Mouse (Mus musculus) midbrain, embryonic 11.5 days (tissue): ENCODE measurements around the gene Olfr12. TPM values are rescaled to one million over a fixed set of nuclear protein-coding genes. Genes with fewer than 3 reads are reported as not detected.

Experiments
- ATAC-seq: fragments of 200-750 bp; cut with Nextera tagmentation; 2 replicates; pipeline ENCODE4 v1.8.0; 2017; ENCODE audit warnings: moderate TSS enrichment, moderate library complexity; ENCODE audit not compliant: low FRiP score
- DNase-seq: peaks from one replicate; pipeline ENCODE4 v3.0.0; 2015; ENCODE audit warnings: low spot score; ENCODE audit errors: missing footprints
- H3K27ac ChIP-seq: fragments of 300-500 bp; sonication (generic); 2 replicates; pipeline ENCODE4 v1.5.1; 2014; ENCODE audit warnings: low read depth, low read length
- H3K27me3 ChIP-seq: fragments of 300-500 bp; sonication (generic); 2 replicates; pipeline ENCODE4 v1.6.1; 2014; ENCODE audit warnings: mild to moderate bottlenecking, low read length, moderate library complexity, mixed read lengths; ENCODE audit not compliant: control insufficient read depth, insufficient read depth
- H3K36me3 ChIP-seq: fragments of 300-500 bp; sonication (generic); 2 replicates; pipeline ENCODE4 v1.6.1; 2014; ENCODE audit warnings: mild to moderate bottlenecking, low read length, moderate library complexity, mixed read lengths; ENCODE audit not compliant: control insufficient read depth, insufficient read depth
- H3K4me1 ChIP-seq: fragments of 300-500 bp; sonication (generic); 2 replicates; pipeline ENCODE4 v1.6.1; 2014; ENCODE audit warnings: low read length; ENCODE audit not compliant: control insufficient read depth, insufficient read depth
- H3K4me2 ChIP-seq: fragments of 300-500 bp; sonication (generic); 2 replicates; pipeline ENCODE4 v1.6.1; 2014; ENCODE audit warnings: mild to moderate bottlenecking, moderate library complexity
- H3K4me3 ChIP-seq: fragments of 300-500 bp; sonication (generic); 2 replicates; pipeline ENCODE4 v1.5.1; 2014; ENCODE audit warnings: low read depth, low read length
- H3K9ac ChIP-seq: fragments of 300-500 bp; sonication (generic); 2 replicates; pipeline ENCODE4 v1.6.1; 2014; ENCODE audit warnings: low read length
- H3K9me3 ChIP-seq: fragments of 300-500 bp; sonication (generic); 2 replicates; pipeline ENCODE4 v1.6.1; 2016; ENCODE audit warnings: low read length; ENCODE audit not compliant: control insufficient read depth
- WGBS: fragments of 180-500 bp; shearing (Covaris S2); extraction: QIAGEN DNeasy Blood & Tissue Kit; methylation state at CpG from one replicate; pipeline ENCODE4 v1.1.7; 2014; 5-methylcytosine and 5-hydroxymethylcytosine counted together
- polyA plus RNA-seq: library from polyadenylated mRNA; unstranded; fragments of >200 nt; fragmentation: Nextera tagmentation; extraction: Ambion mirVana; gene quantifications from 2 replicates; pipeline ENCODE4 v1.2.1, GENCODE M21; 2014

Gene Olfr12
- polyA plus RNA-seq, 1 experiment from 2014 or later, result 0.05 TPM

DNA sequence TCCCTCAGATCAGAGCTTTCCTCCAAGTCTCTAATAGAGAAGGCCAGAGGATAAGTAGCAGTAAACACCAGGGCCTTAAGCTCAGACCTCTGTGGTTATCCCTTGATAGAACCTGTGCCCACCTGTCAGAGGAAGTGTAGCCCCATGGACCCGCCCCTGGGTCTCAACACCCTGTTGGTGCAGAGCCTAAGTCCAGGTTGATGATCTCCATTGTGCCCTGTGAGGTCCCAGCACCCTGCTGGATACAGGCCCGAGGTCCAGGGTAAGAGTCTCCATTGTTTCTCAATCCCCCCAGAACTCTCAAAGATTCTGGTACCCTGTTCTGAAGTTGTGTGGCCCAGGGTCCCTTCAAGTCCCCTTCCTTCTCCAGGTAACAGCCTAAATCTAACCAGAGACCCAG lies 28.5 kb downstream of the Olfr12 start:
- H3K4me1 ChIP-seq, result peaks cover 4% of the 10 kb centered on the region
- H3K4me2 ChIP-seq, result no peak overlapping the region
- no peak overlapping the region for H3K9ac ChIP-seq
- no peak overlapping the region for H3K4me3 ChIP-seq
- H3K36me3 ChIP-seq, result no peaks in the 10 kb centered on the region
- no peak overlapping the region for H3K27ac ChIP-seq
- H3K9me3 ChIP-seq, result no peaks in the 10 kb centered on the region
- WGBS, result 52% methylated on average over 2 of the region's 2 CpGs
- H3K27me3 ChIP-seq, result no peaks in the 10 kb centered on the region
- DNase-seq, result peak; percentile 10
- ATAC-seq, result no peak

DNA sequence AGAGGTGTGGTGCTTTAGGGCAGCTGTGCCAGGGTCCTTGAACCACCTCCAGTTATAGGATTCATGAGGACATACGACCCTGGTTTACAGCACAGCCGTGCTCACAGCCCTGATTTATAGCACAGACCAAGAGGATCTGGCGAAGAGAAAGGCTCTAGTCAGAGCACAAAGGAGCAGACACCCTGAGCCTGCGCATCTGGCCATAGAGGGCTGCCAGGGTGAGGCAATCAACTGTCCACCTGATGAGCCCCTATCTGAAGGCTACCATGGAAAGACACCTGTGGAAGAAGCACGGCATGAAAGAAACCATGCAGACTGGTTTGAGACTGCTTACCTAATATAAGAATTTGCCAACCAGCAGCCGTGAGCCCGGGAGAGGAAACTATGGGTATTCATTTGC lies 29.0 kb downstream of the Olfr12 start:
- Histone ChIP-seq H3K9ac (no peak overlapping the region), H3K4me3 (no peak overlapping the region), H3K27ac (no peak overlapping the region), H3K27me3 (no peaks in the 10 kb centered on the region), H3K4me1 (peaks cover 3% of the 10 kb centered on the region; the same call in 1 of the 2 replicates), H3K36me3 (no peaks in the 10 kb centered on the region), H3K9me3 (no peaks in the 10 kb centered on the region), H3K4me2 (no peak overlapping the region)
- ATAC-seq (no peak), DNase-seq (peak; percentile 28)
- WGBS, result 80% methylated on average over 7 of the region's 7 CpGs

GRCm38 (mm10) chr1:92647026-92647425 lies 29.4 kb downstream of the Olfr12 start:
- 77% methylated on average over 4 of the region's 4 CpGs for WGBS
- Histone ChIP-seq H3K27ac (no peak overlapping the region), H3K4me1 (peaks cover 3% of the 10 kb centered on the region; the same call in 1 of the 2 replicates), H3K27me3 (no peaks in the 10 kb centered on the region), H3K9ac (no peak overlapping the region), H3K9me3 (no peaks in the 10 kb centered on the region), H3K36me3 (no peaks in the 10 kb centered on the region), H3K4me2 (no peak overlapping the region), H3K4me3 (no peak overlapping the region)
- no peak for ATAC-seq
- DNase-seq, result no peak

- H3K4me3 ChIP-seq, result no peak overlapping the region
- ATAC-seq (peak; percentile 48), DNase-seq (peak; percentile 98)
- no peak overlapping the region for H3K27ac ChIP-seq
- H3K27me3 ChIP-seq, result no peaks in the 10 kb centered on the region
- H3K9me3 ChIP-seq, result no peaks in the 10 kb centered on the region
- 9% methylated on average over 8 of the region's 8 CpGs for WGBS
- no peaks in the 10 kb centered on the region for H3K4me1 ChIP-seq
- H3K9ac ChIP-seq, result peak overlapping the region; percentile 15; the same call in 1 of the 2 replicates
- H3K36me3 ChIP-seq, result no peaks in the 10 kb centered on the region
- no peak overlapping the region for H3K4me2 ChIP-seq
These were observed 30.2 kb downstream of the Olfr12 start for GRCm38 (mm10) chr1:92647752-92648151.

GRCm38 (mm10) chr1:92648197-92648596 lies 30.6 kb downstream of the Olfr12 start:
- DNase-seq (peak; percentile 83), ATAC-seq (peak; percentile 34; the same call in 1 of the 2 replicates)
- H3K27me3 ChIP-seq, result no peaks in the 10 kb centered on the region
- H3K4me3 ChIP-seq, result no peak overlapping the region
- no peak overlapping the region for H3K4me2 ChIP-seq
- no peak overlapping the region for H3K27ac ChIP-seq
- WGBS, result 60% methylated on average over 10 of the region's 10 CpGs
- H3K36me3 ChIP-seq, result no peaks in the 10 kb centered on the region
- H3K4me1 ChIP-seq, result no peaks in the 10 kb centered on the region
- no peaks in the 10 kb centered on the region for H3K9me3 ChIP-seq
- no peak overlapping the region; the same call in 1 of the 2 replicates for H3K9ac ChIP-seq

DNA sequence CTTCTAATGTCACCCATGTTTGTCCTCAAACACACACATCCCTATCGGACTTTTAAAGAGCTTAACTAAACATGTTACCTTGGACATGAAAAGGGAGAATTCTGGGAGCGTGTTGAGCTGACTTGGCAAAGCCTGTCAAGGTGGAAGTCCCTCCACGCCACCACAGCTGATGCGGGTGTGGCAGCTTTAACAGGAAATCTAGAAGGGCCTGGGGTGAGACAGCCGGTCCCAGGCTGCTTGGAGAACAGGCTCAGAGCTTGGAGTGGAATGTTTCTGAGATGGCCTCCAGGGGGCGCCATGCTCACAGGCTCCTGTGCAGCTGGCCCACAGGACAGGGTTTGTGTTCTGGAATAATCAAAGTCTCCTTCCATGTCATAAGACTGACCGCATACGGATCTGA lies 31.1 kb downstream of the Olfr12 start, which contains the start of gene Otos:
TSS of gene Otos (minus strand) at position 169 of the 400 bp plus-strand sequence.
- no peaks in the 10 kb centered on the region for H3K27me3 ChIP-seq
- no peak within 1 kb of the TSS for H3K27ac ChIP-seq
- ATAC-seq (peak; percentile 69; the same call in 1 of the 2 replicates), DNase-seq (peak; percentile 95)
- 32% methylated on average over 8 of the region's 8 CpGs for WGBS
- H3K4me1 ChIP-seq, result no peaks in the 10 kb centered on the region
- H3K36me3 ChIP-seq, result no peaks in the 10 kb centered on the region
- H3K9me3 ChIP-seq, result no peaks in the 10 kb centered on the region
- peak within 1 kb of the TSS; percentile 15; the same call in 1 of the 2 replicates for H3K9ac ChIP-seq
- H3K4me3 ChIP-seq, result no peak within 1 kb of the TSS
- H3K4me2 ChIP-seq, result no peak within 1 kb of the TSS

- Histone ChIP-seq H3K27ac (no peak overlapping the region), H3K27me3 (no peaks in the 10 kb centered on the region), H3K9me3 (no peaks in the 10 kb centered on the region), H3K9ac (no peak overlapping the region), H3K4me2 (no peak overlapping the region), H3K4me3 (no peak overlapping the region), H3K4me1 (no peaks in the 10 kb centered on the region), H3K36me3 (no peaks in the 10 kb centered on the region)
- WGBS, result 79% methylated on average over 3 of the region's 3 CpGs
- ATAC-seq, result no peak
- DNase-seq, result peak; percentile 74
These were observed 33.9 kb downstream of the Olfr12 start for GRCm38 (mm10) chr1:92651467-92651866.

DNA sequence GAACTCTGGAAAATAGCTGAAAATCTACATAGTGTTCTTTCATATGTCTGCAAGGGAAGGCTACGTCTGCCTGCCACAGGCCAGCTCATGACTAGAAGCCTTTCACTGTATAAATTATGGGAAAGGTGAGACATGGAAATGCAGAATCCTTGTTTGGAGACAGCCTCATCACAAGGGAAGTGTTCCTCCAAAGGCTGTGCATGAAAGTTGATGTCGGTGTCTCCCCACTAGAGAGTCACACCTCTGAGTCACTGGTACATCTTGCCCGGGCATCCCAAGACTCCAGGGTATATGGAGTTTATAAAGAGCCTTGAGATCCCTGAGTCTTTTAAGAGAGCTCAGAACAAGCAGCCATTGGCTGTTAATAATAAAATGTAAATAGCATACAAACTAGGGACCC lies 35.6 kb downstream of the Olfr12 start:
- ATAC-seq, result no peak
- no peak for DNase-seq
- Histone ChIP-seq H3K27me3 (no peaks in the 10 kb centered on the region), H3K9ac (no peak overlapping the region), H3K27ac (no peak overlapping the region), H3K9me3 (no peaks in the 10 kb centered on the region), H3K4me1 (no peaks in the 10 kb centered on the region), H3K36me3 (no peaks in the 10 kb centered on the region), H3K4me2 (no peak overlapping the region), H3K4me3 (no peak overlapping the region)
- WGBS, result 83% methylated on average over 3 of the region's 3 CpGs

DNA sequence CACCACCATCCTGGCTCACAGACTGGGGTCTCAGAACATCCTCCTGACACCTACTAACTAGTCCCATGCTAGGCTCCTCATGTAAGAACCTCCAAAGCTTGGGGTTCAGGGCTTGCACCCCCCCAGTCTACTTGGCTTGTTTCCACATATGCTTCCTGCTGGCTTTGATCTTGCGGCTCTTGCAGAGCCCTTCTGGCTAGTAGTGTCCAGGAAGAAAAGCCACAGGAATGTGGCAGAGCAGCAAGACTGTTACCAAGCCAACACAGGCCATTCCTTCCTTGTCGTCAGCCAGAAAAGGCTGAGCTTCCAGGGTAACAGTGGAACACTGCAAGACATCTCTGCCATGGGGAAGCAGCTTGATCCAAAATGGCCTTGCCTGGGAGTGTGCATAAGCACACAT lies 37.1 kb downstream of the Olfr12 start:
- Histone ChIP-seq H3K4me3 (no peak overlapping the region), H3K4me2 (no peak overlapping the region), H3K27me3 (no peaks in the 10 kb centered on the region), H3K9ac (no peak overlapping the region), H3K9me3 (no peaks in the 10 kb centered on the region), H3K27ac (no peak overlapping the region), H3K4me1 (no peaks in the 10 kb centered on the region), H3K36me3 (no peaks in the 10 kb centered on the region)
- ATAC-seq (no peak), DNase-seq (no peak)
- WGBS, result 73% methylated on average over 2 of the region's 2 CpGs
